Mouse (Mus musculus): Measurements from ENCODE around the gene Dio3.

DNA sequence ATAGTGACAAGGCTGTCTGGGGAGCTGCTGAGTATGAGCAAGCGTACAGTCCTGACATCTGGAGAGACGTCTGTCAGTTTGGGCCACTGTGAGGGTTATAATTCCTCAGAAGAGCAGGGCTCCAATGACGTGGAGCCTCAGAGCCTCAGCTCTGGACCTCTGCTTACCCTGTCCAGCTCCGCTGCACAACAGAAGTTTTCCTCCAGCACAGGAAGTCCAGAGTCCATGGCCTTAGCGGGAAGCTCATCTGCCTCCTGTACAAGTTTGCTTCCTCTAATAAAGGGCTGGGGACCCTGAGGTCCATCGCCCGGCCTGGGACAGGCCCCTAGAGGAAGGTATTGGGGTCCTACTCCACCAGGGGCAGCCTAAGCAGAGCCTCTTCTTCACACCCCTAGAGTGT is 41.8 kb upstream of the Dio3 start:
- TF ChIP-seq POLR2A (IDR thresholded peaks at IDR 0.05; ENCODE audit: borderline replicate concordance, extremely low read depth, insufficient read depth, insufficient read length, poor library complexity, severe bottlenecking) (no peak), CTCF (IDR thresholded peaks at IDR 0.05; ENCODE audit: borderline replicate concordance, extremely low read depth, insufficient read depth, insufficient read length) (no peak)

Data from brain, embryonic 14.5 days (tissue).